Mouse (Mus musculus): ENCODE data around the gene Tmtc1. TPM values are rescaled to one million over a fixed set of nuclear protein-coding genes. Genes with fewer than 3 reads are reported as not detected.

Tmtc1 gene
- total RNA-seq, 2 experiments from 2014 or later = 10.2 to 12.4 TPM

DNA sequence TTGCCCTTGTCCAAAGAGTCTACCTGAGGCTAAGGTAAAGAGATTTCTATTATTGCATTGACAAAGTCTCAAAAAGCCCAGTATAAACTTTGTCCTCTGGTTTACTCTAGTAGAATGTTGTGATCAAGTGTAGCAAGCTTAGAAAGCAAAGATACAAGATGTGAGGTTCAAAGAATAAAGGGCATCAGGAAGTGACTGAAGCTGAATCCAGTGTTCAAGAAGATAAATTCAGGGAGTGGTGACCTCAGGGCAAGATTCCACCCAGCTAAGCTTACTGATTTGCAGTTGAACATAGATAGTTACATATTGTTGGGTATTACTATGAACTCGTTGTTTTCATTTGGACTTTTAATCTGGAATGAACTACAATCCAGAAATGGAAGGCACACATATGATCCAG lies 258.5 kb downstream of the Tmtc1 start:
- DNase-seq (ENCODE audit: low spot score in 2 of 2) = no peak

Other genes with a start within 250 kb of the Tmtc1 start
- gene Ergic2, start 232.0 kb downstream of the Tmtc1 start, total RNA-seq (2021) = 10 to 100 TPM; 92.5 to 93.5 TPM

Data from adrenal gland, postnatal 4 days (tissue).